Mouse (Mus musculus) lung, adult 2 months (tissue): ENCODE results near the gene Yjefn3.

Experiments
- CTCF ChIP-seq: fragments of 200-500 bp; IDR thresholded peaks from 2 replicates; pipeline ENCODE4 v1.5.1; 2011; ENCODE audit warnings: mild to moderate bottlenecking, low read length, control low read depth; ENCODE audit not compliant: insufficient read depth
- POLR2A ChIP-seq: fragments of 200-500 bp; IDR thresholded peaks from 2 replicates; pipeline ENCODE4 v1.6.1; 2011; ENCODE audit warnings: low read depth, mild to moderate bottlenecking, control low read depth, low read length, borderline replicate concordance; ENCODE audit errors: extremely low read depth

DNA sequence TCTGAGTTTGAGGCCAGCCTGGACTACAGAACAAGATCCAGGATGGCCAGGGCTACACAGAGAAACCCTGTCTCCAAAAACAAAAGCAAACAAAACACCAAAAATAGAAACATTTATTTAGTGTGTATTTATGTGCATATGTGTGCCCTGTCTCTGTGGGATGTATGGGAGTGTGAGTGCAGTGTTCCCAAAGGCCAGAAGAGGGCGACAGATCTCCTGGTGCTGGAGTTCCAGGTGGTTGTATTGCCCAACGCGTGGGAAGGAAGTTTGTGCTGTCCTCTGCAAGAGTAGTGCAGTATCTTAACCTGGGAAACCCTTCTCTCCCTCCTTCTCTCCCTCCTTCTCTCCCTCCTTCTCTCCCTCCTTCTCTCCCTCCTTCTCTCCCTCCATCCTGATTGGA, 52.6 kb downstream of the Yjefn3 start:
- TF ChIP-seq POLR2A, result no peak
- TF ChIP-seq CTCF, result peak; percentile 41; the same call in 1 of the 2 replicates
